Mouse (Mus musculus): ENCODE measurements around the gene Ppp2r2c. TPM values are rescaled to one million over a fixed set of nuclear protein-coding genes. Genes with fewer than 3 reads are reported as not detected.
A peak's percentile ranks its signal among the peaks of the same experiment; 100 is the strongest.
"Not testable (repeated sequence)": the region's sequence is repeated elsewhere in the genome, so short reads cannot be mapped to it uniquely, and the experiment has no call there.

Gene Ppp2r2c
- total RNA-seq, 2 experiments from 2014 or later, result 375 to 387 TPM

DNA sequence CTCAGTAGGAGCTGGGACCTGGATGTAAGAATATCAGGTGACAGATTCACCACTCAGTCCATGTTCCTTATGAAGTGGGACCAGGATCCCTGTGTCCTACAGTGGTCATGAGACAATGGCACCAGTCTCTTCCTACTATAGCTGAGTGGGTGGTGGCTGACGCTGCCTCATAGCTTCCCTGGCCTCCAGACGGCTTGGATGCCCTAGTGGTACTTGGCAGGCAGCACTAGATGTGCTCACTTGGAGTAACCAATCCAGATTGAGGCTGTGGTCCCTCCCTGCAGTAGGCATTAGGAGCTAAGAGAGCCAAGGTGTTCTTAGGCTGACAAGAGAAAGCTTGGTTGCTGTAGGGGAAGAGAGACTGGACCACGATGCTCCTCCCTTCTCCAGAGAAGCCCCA, 61.1 kb downstream of the Ppp2r2c start:
- TF ChIP-seq CTCF (conservative IDR thresholded peaks at IDR 0.05), result no peak
- Histone ChIP-seq H3K27ac (peak overlapping the region; percentile 59), H3K4me3 (no peak overlapping the region)
- no peak for DNase-seq (ENCODE audit: low spot score in 2 of 2)

DNA sequence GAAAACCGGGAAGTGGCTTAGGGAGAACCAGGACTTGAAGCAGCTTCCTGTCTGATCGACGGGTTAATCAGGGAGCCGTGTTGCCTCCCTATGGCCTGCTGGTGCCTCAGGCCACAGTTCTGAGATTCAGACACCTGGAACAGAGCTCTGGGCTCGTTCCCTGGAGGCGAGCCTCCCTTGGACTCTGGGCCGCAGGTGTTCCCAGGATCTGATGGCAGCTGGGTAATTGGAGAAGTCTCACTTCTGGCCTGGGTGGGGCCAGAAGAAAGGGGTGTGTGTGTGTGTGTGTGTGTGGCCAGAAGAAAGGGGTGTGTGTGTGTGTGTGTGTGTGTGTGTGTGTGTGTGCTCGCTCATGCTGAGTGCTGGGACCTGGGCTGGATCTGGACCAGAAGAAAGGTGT, 65.1 kb downstream of the Ppp2r2c start:
- no peak overlapping the region for H3K4me3 ChIP-seq
- TF ChIP-seq CTCF (conservative IDR thresholded peaks at IDR 0.05), result no peak
- H3K27ac ChIP-seq, result no peak overlapping the region
- DNase-seq (ENCODE audit: low spot score in 2 of 2), result no peak

DNA sequence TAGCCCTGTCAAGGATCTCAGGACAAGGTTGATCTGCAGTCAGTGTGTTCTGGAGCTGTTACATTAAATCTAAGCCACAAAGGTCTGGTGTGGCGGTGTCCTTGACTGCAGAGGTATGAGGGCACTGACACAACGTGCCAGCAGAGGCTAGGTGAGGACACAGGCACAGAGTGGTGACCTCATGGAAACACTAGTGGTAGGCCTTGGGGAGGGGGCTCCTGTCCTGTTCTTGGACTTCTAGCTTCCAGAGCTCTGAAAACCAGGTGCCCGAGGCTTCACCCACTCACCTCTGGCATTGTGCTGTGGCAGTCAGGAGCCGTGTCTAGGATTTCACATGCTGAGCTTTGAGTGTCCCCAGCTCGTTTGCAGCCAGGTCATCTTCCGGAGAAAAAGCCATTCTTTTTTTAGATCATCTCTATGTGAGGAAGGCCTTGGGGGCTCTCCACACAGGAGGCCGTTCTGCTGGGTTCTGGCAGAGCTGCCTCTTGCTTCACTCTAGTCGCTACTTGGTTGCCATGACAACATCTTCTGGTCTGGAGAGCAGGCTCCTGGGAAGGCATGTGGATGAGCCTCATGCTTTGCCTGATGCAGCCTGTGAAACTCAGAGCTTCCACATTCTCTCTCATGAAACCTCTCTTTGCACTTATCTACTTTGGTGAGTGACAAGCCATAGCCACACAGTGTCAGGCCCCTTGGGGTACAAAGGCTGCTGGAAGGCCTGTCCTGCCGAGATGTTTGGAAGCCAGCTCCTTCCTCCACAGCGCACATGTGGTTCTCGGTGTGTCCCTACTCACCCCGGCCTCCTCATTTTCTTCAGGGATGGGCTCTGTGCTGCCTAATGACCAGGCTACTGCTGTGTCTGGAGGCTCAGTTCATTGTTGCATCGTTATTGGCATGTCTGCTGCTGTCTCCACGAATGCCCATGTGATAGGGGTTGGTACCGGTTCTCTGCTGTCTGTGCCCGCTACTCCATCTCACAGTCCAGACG, 67.5 kb downstream of the Ppp2r2c start:
- TF ChIP-seq CTCF (conservative IDR thresholded peaks at IDR 0.05), result no peak
- Histone ChIP-seq H3K27ac (peak overlapping the region; percentile 78), H3K4me3 (no peak overlapping the region)
- peak in 1 of 2 experiments; percentile 70 for DNase-seq (ENCODE audit: low spot score in 2 of 2)

DNA sequence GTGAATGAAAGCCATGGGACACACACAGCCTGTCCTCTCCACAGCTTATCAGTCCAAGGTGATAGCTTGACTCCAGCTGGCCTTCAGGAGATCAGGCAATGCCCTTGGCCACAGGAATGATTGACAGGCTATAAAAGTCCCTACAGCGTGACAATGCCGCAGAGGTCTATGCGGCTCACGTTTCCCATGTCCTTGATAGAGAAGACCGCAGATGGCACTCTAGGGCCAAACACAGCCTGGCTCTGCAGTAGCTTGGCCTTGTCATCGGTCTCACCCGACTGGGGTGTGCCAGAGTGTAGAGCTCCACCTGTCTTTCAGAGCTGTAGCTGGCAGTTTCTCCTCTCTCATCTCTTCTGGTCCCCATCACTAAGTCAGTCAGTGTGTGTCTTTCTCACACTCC, 68.2 kb downstream of the Ppp2r2c start:
- DNase-seq (ENCODE audit: low spot score in 2 of 2), result no peak
- Histone ChIP-seq H3K4me3 (no peak overlapping the region), H3K27ac (peak overlapping the region; percentile 78)
- TF ChIP-seq CTCF (conservative IDR thresholded peaks at IDR 0.05), result peak; percentile 66

DNA sequence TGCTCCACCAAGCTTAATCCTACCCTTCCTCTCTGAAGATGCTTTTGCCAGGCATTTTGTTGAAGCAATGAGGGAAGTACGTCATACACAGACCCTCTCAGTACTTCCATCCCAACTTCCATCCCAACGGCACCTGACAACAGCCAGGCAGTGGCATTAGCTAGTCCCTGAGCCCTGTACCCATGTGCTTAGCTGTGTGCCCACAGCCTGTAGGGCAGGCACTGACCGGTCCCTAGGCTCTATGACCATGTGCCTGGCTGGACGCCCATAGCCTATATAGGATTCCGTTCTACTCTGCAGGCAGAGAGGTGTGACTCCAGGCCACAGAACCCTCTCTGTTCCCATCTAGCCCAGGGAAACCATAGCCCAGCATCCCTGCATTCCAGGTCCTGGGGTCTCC, 69.7 kb downstream of the Ppp2r2c start:
- Histone ChIP-seq H3K4me3 (no peak overlapping the region), H3K27ac (no peak overlapping the region)
- no peak for DNase-seq (ENCODE audit: low spot score in 2 of 2)
- TF ChIP-seq CTCF (conservative IDR thresholded peaks at IDR 0.05), result no peak

DNA sequence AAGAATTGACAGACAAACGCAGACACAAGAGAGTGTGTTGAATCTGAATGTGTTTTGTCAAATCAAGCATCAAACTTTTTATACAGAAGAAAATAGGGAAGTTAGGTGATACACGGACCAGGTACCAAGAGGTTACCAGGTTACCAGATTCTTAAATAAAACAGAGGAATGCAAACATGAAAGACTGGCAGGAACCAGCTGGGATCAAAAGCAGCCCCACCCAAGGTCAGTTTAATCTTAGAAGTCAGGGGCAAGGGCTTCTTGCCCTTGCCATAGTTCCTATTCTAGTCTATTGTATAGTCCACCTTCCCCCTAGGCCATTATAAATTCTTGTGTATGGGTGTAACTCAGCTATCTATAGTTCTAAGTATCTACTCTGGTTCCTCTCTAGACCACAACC, 70.7 kb downstream of the Ppp2r2c start:
- not testable (repeated sequence) for H3K4me3 ChIP-seq; DNase-seq (ENCODE audit: low spot score in 2 of 2)
- H3K27ac ChIP-seq, result peak overlapping the region; percentile 39; the same call in 1 of the 2 replicates

DNA sequence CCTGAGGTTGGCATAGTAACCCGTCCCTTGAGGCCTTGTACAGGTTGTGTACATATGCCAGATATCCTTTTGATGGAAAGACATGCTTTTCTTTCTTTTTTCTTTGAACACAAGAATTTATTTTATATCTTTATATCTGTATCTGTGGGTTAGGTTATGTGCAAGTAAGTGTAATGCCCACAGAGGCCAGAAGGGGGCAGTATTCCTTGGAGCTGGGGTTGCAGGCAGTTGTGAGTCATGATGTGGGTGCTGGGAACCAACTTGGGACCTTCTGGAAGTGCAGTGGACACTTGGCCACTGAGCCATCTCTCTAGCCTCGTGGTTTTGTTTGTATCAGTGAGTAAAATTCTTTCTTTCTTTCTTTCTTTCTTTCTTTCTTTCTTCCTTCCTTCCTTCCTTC, 74.1 kb downstream of the Ppp2r2c start:
- TF ChIP-seq CTCF (conservative IDR thresholded peaks at IDR 0.05), result peak; percentile 65
- DNase-seq (ENCODE audit: low spot score in 2 of 2), result no peak
- no peak overlapping the region for H3K27ac ChIP-seq
- H3K4me3 ChIP-seq, result no peak overlapping the region

DNA sequence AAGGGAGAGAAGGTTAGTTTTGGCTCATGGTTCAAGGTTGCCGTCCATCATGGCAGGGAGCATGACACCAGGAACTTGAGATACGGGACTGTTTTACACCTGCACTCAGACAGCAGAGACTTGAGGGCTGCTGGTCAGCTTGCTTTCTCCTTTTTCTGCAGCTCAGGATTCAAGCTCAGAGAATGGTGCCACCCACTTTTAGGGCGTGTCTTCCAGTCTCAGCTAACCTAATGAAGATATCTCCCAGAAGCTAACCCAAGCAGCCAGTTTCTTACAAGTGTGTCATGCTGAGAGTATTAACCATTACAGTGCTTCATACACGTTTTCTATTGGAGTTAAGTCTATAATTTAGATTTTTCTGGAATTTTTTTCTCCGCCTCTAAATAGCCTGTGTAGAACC, 76.2 kb downstream of the Ppp2r2c start:
- Histone ChIP-seq H3K4me3 (no peak overlapping the region), H3K27ac (peak overlapping the region; percentile 87)
- no peak for DNase-seq (ENCODE audit: low spot score in 2 of 2)
- no peak for TF ChIP-seq CTCF (conservative IDR thresholded peaks at IDR 0.05)

DNA sequence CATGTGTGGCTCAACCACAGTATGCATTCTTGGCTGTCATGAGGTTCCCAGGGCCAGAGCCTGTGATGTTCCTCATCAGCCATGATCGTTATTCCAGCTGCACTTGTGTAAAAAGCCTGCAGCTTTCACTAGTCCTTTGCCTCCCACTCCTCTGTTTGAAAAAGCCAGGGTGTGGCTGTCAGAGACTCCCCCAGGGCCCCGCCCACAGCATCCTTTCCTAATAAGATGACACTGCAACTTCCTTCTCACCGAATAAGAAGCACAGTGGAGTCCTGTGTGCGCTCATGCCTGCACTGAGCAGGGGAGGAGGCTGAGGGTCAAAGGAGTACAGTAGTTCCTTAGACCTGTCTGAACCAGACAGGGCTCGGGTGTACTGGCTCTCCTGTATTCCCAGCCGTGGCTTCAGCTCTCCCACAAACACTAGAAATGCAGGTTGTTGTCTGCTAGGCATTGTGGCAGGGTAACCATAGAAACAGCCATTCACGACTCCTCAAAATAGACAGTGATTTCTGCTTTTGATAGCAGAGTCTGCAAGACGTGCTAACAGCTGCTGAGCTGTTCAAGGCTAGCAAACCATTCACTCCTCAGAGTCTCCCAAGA, 76.9 kb downstream of the Ppp2r2c start:
- TF ChIP-seq CTCF (conservative IDR thresholded peaks at IDR 0.05), result no peak
- Histone ChIP-seq H3K27ac (peak overlapping the region; percentile 87), H3K4me3 (no peak overlapping the region; the same call in 1 of the 2 replicates)
- peak in 1 of 2 experiments; percentile 78 for DNase-seq (ENCODE audit: low spot score in 2 of 2)

DNA sequence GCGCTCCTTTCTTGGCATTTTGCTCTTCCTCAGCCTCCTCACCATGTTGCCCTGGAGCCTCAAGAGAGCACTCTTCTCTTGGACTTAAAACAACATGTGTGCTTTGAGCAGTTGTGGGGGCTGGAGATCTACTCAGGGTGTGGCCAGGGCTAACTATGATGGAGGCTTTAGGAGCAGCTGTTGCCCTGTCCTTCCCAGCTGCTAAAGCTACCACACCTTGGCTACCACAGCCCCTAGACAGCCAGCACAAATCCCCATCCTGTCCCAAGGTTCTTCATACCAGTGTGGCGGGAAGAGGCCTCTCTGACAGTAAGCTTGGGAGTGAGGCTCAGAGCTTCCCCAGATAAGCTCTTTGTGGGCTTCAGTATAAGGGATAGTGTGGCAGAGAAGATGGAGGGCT, 77.4 kb downstream of the Ppp2r2c start:
- no peak for DNase-seq (ENCODE audit: low spot score in 2 of 2)
- Histone ChIP-seq H3K27ac (peak overlapping the region; percentile 87), H3K4me3 (no peak overlapping the region)
- no peak for TF ChIP-seq CTCF (conservative IDR thresholded peaks at IDR 0.05)

DNA sequence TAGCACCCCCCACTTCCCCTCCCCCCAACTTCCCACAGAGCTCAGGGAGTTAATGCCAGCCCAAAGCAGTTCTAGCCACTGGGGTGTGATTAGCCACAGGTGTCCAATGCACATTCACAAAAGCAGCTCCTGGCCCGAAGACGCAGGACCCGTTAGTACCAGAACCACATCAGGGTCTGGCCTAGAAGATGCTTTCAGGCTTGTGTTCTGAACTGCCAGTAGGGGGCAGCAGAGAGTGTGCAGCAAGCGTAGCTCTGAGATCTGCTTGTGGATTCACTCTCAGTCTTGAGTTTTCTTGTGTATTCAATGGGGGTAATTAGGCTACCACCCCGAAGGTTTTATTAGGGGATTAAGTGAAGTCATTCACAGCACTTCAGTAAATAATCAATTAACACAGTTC, 78.1 kb downstream of the Ppp2r2c start:
- TF ChIP-seq CTCF (conservative IDR thresholded peaks at IDR 0.05), result peak; percentile 95
- peak overlapping the region; percentile 87; the same call in 1 of the 2 replicates for H3K27ac ChIP-seq

DNA sequence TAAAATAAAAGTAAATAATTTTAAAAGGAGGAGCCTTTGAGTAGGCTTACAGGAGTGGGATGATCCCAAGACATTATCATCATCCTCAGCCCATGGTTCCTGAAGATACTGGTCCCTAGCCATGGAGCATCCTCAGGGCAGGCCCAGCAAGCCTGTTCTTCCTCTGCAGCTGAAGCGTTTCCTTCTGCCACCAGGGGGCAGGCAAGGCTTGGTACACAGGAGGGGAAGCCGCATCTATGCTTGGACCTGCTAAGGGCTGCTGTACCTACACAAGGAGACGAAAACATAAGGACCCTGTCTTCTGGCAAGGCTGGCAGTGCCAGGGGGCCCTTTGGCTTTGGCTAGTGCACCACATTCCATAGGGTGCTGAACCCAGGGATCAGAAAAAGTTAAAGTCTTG, 80.5 kb downstream of the Ppp2r2c start:
- DNase-seq (ENCODE audit: low spot score in 2 of 2), result peak; percentile 51 to 83
- Histone ChIP-seq H3K27ac (no peak overlapping the region), H3K4me3 (no peak overlapping the region)
- TF ChIP-seq CTCF (conservative IDR thresholded peaks at IDR 0.05), result peak; percentile 94

More for the DNA sequence above, 78.1 kb downstream of the Ppp2r2c start:
- DNase-seq (ENCODE audit: low spot score in 2 of 2), result peak; percentile 53 to 77
- H3K4me3 ChIP-seq, result no peak overlapping the region

DNA sequence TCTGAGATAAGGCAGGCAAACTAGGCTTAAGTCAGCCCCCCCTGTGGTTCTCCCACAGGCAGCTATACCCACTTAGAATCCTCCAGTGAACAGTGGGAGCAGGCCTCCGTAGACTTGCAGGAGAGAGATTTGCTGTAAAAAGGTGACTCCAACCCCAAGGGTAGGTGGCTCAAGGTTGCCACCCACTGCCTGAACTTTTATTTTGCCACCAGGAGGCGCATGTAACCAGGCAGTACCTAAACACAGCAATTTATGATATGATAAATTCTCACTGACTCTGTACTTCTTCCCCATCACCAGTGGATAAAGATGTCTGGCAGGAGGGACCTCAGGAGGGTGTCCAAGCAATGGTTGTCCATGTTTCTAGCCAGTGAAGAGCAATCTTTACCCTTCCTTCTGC, 82.6 kb downstream of the Ppp2r2c start:
- Histone ChIP-seq H3K27ac (no peak overlapping the region), H3K4me3 (no peak overlapping the region)
- DNase-seq (ENCODE audit: low spot score in 2 of 2), result no peak
- TF ChIP-seq CTCF (conservative IDR thresholded peaks at IDR 0.05), result peak; percentile 71
